Mouse (Mus musculus) lung, postnatal 0 days (tissue): ENCODE data around the gene Vmn1r85. TPM values are rescaled to one million over a fixed set of nuclear protein-coding genes. Genes with fewer than 3 reads are reported as not detected.
"Not testable (repeated sequence)": the region's sequence is repeated elsewhere in the genome, so short reads cannot be mapped to it uniquely, and the experiment has no call there.

Experiments used
- ATAC-seq: fragments of 200-750 bp; cut with Nextera tagmentation; 2 replicates; pipeline ENCODE4 v1.8.0; 2017; ENCODE audit warnings: moderate library complexity
- DNase-seq: peaks from one replicate; pipeline ENCODE4 v3.0.0-alpha.2; 2016; ENCODE audit warnings: low spot score
- H3K27ac ChIP-seq: fragments of 300-500 bp; sonication (generic); 2 replicates; pipeline ENCODE4 v1.5.1; 2014; ENCODE audit warnings: antibody characterized with exemption, mild to moderate bottlenecking, low read length, mixed read lengths
- H3K27me3 ChIP-seq: fragments of 300-500 bp; sonication (generic); replicated peaks from 2 replicates; pipeline ENCODE4 v1.6.1; 2014; ENCODE audit warnings: low read length, mixed read lengths; ENCODE audit not compliant: insufficient read depth
- H3K36me3 ChIP-seq: fragments of 300-500 bp; sonication (generic); 2 replicates; pipeline ENCODE4 v1.6.1; 2014; ENCODE audit warnings: low read length, mixed read lengths; ENCODE audit not compliant: insufficient read depth
- H3K4me1 ChIP-seq: fragments of 300-500 bp; sonication (generic); 2 replicates; pipeline ENCODE4 v1.6.1; 2014; ENCODE audit warnings: antibody characterized with exemption, low read depth, low read length, mixed read lengths; ENCODE audit not compliant: insufficient read depth
- H3K4me2 ChIP-seq: fragments of 300-500 bp; sonication (generic); replicated peaks from 2 replicates; pipeline ENCODE4 v1.6.1; 2014; ENCODE audit warnings: low read depth, mild to moderate bottlenecking, low read length, moderate library complexity, mixed read lengths
- H3K4me3 ChIP-seq: fragments of 300-500 bp; sonication (generic); 2 replicates; pipeline ENCODE4 v1.5.1; 2014; ENCODE audit warnings: low read depth, low read length
- H3K9ac ChIP-seq: fragments of 300-500 bp; sonication (generic); replicated peaks from 2 replicates; pipeline ENCODE4 v1.6.1; 2014; ENCODE audit warnings: low read depth, mild to moderate bottlenecking
- H3K9me3 ChIP-seq: fragments of 300-500 bp; sonication (generic); 2 replicates; pipeline ENCODE4 v1.6.1; 2016; ENCODE audit warnings: low read length, mixed read lengths
- CTCF ChIP-seq: IDR thresholded peaks from 2 replicates; pipeline ENCODE4 v1.5.1; 2016; ENCODE audit warnings: antibody characterized with exemption, mild to moderate bottlenecking
- EP300 ChIP-seq: IDR thresholded peaks from 2 replicates; pipeline ENCODE4 v1.6.1; 2016; ENCODE audit warnings: antibody characterized with exemption, mild to moderate bottlenecking, control low read depth
- WGBS: fragments of 180-500 bp; shearing (Covaris S2); extraction: QIAGEN DNeasy Blood & Tissue Kit; methylation state at CpG from one replicate; pipeline ENCODE4 v1.1.7; 2014; 5-methylcytosine and 5-hydroxymethylcytosine counted together
- polyA plus RNA-seq: library from polyadenylated mRNA; unstranded; fragments of >200 nt; fragmentation: Nextera tagmentation; extraction: Ambion mirVana; gene quantifications from 2 replicates; pipeline ENCODE4 v1.2.1, GENCODE M21; 2015

Gene Vmn1r85
- polyA plus RNA-seq, 1 experiment from 2014 or later, result not detected

GRCm38 (mm10) chr7:13063399-13063798 lies 31.6 kb downstream of the Vmn1r85 start:
- TF ChIP-seq CTCF, result peak; percentile 55
- H3K27ac ChIP-seq, H3K4me3 ChIP-seq, DNase-seq, H3K9ac ChIP-seq, H3K27me3 ChIP-seq, H3K36me3 ChIP-seq, H3K9me3 ChIP-seq, H3K4me1 ChIP-seq, ATAC-seq, H3K4me2 ChIP-seq: not testable (repeated sequence)
- 0% methylated on average over 1 of the region's 2 CpGs for WGBS

- Histone ChIP-seq H3K36me3 (no peaks in the 10 kb centered on the region), H3K4me2 (no peak overlapping the region), H3K4me3 (no peak overlapping the region), H3K4me1 (no peaks in the 10 kb centered on the region), H3K9ac (no peak overlapping the region), H3K27me3 (no peaks in the 10 kb centered on the region), H3K27ac (no peak overlapping the region), H3K9me3 (no peaks in the 10 kb centered on the region)
- 83% methylated on average over 9 of the region's 9 CpGs for WGBS
- DNase-seq (no peak), ATAC-seq (no peak)
- no peak for TF ChIP-seq EP300
- no peak for TF ChIP-seq CTCF
Measured at GRCm38 (mm10) chr7:13059536-13059935, 35.4 kb downstream of the Vmn1r85 start.

GRCm38 (mm10) chr7:13056913-13057700 lies 37.9 kb downstream of the Vmn1r85 start:
- WGBS, result 66% methylated on average over 8 of the region's 8 CpGs

GRCm38 (mm10) chr7:13054287-13055010 lies 40.5 kb downstream of the Vmn1r85 start, which contains the start of gene Mzf1:
Gene Mzf1 (minus strand): TSS chr7:13054764.
- peak; percentile 97 for ATAC-seq
- Histone ChIP-seq H3K27me3 (no peaks in the 10 kb centered on the region), H3K4me1 (no peaks in the 10 kb centered on the region), H3K9me3 (no peaks in the 10 kb centered on the region), H3K36me3 (no peaks in the 10 kb centered on the region), H3K27ac (peak within 1 kb of the TSS; percentile 48), H3K9ac (peak within 1 kb of the TSS; percentile 27), H3K4me2 (peak within 1 kb of the TSS; percentile 64), H3K4me3 (peak within 1 kb of the TSS; percentile 61)
- under 1% methylated on average over 41 of the region's 41 CpGs for WGBS
- DNase-seq, result peak; percentile 97
- TF ChIP-seq EP300 (no peak), CTCF (no peak)

More at GRCm38 (mm10) chr7:13056913-13057700, 37.9 kb downstream of the Vmn1r85 start:
- Histone ChIP-seq H3K4me1 (no peaks in the 10 kb centered on the region), H3K4me3 (no peak overlapping the region), H3K4me2 (no peak overlapping the region), H3K36me3 (no peaks in the 10 kb centered on the region), H3K9ac (no peak overlapping the region), H3K27ac (no peak overlapping the region), H3K9me3 (no peaks in the 10 kb centered on the region), H3K27me3 (no peaks in the 10 kb centered on the region)
- peak; percentile 41 for TF ChIP-seq CTCF
- TF ChIP-seq EP300, result no peak
- DNase-seq (no peak), ATAC-seq (no peak)

- Histone ChIP-seq H3K4me3 (peak overlapping the region; percentile 61), H3K27me3 (no peaks in the 10 kb centered on the region), H3K4me2 (peak overlapping the region; percentile 64), H3K9ac (peak overlapping the region; percentile 27), H3K27ac (no peak overlapping the region), H3K36me3 (no peaks in the 10 kb centered on the region), H3K9me3 (no peaks in the 10 kb centered on the region), H3K4me1 (no peaks in the 10 kb centered on the region)
- 2% methylated on average over 15 of the region's 15 CpGs for WGBS
- TF ChIP-seq CTCF (no peak; the same call in 1 of the 2 replicates), EP300 (no peak)
- ATAC-seq (no peak), DNase-seq (no peak)
Measured at GRCm38 (mm10) chr7:13053961-13054286, 41.0 kb downstream of the Vmn1r85 start.

GRCm38 (mm10) chr7:13053501-13053900 lies 41.5 kb downstream of the Vmn1r85 start:
- WGBS, result 95% methylated on average over 2 of the region's 2 CpGs
- no peak overlapping the region for H3K27ac ChIP-seq
- ATAC-seq, result no peak

More at GRCm38 (mm10) chr7:13053501-13053900, 41.5 kb downstream of the Vmn1r85 start:
- no peaks in the 10 kb centered on the region for H3K4me1 ChIP-seq
- no peak for DNase-seq
- H3K36me3 ChIP-seq, result no peaks in the 10 kb centered on the region
- no peak overlapping the region for H3K4me3 ChIP-seq
- no peak for TF ChIP-seq EP300
- TF ChIP-seq CTCF, result no peak
- H3K4me2 ChIP-seq, result no peak overlapping the region; the same call in 1 of the 2 replicates
- no peaks in the 10 kb centered on the region for H3K27me3 ChIP-seq
- H3K9me3 ChIP-seq, result no peaks in the 10 kb centered on the region
- no peak overlapping the region for H3K9ac ChIP-seq
